Mouse (Mus musculus) lung, embryonic 16.5 days (tissue): ENCODE results near the gene Dmxl2. TPM values are rescaled to one million over a fixed set of nuclear protein-coding genes. Genes with fewer than 3 reads are reported as not detected.

Experiments
- ATAC-seq: fragments of 200-750 bp; cut with Nextera tagmentation; 2 replicates; pipeline ENCODE4 v1.8.0; 2017; ENCODE audit warnings: low read depth, mild to moderate bottlenecking, moderate library complexity
- H3K27ac ChIP-seq: fragments of 300-500 bp; sonication (generic); 2 replicates; pipeline ENCODE4 v1.5.1; 2014; ENCODE audit warnings: mild to moderate bottlenecking, control low read depth, low read length
- H3K27me3 ChIP-seq: fragments of 300-500 bp; sonication (generic); 2 replicates; pipeline ENCODE4 v1.6.1; 2014; ENCODE audit warnings: low read depth, low read length, mixed read lengths; ENCODE audit not compliant: control insufficient read depth, insufficient read depth
- H3K36me3 ChIP-seq: fragments of 300-500 bp; sonication (generic); 2 replicates; pipeline ENCODE4 v1.6.1; 2014; ENCODE audit warnings: low read length; ENCODE audit not compliant: control insufficient read depth, insufficient read depth
- H3K4me1 ChIP-seq: fragments of 300-500 bp; sonication (generic); replicated peaks from 2 replicates; pipeline ENCODE4 v1.6.1; 2014; ENCODE audit warnings: low read length, mixed read lengths; ENCODE audit not compliant: control insufficient read depth, insufficient read depth
- H3K4me2 ChIP-seq: fragments of 300-500 bp; sonication (generic); 2 replicates; pipeline ENCODE4 v1.6.1; 2014; ENCODE audit warnings: low read depth, low read length, control low read depth
- H3K4me3 ChIP-seq: fragments of 300-500 bp; sonication (generic); 2 replicates; pipeline ENCODE4 v1.5.1; 2014; ENCODE audit warnings: mild to moderate bottlenecking, low read length, control low read depth
- H3K9ac ChIP-seq: fragments of 300-500 bp; sonication (generic); 2 replicates; pipeline ENCODE4 v1.6.1; 2014; ENCODE audit warnings: low read length, control low read depth
- H3K9me3 ChIP-seq: fragments of 300-500 bp; sonication (generic); 2 replicates; pipeline ENCODE4 v1.6.1; 2016; ENCODE audit warnings: low read length; ENCODE audit not compliant: control insufficient read depth
- WGBS: fragments of 180-500 bp; shearing (Covaris S2); extraction: QIAGEN DNeasy Blood & Tissue Kit; methylation state at CpG from one replicate; pipeline ENCODE4 v1.1.7; 2014; 5-methylcytosine and 5-hydroxymethylcytosine counted together
- polyA plus RNA-seq: library from polyadenylated mRNA; unstranded; fragments of >200 nt; fragmentation: Nextera tagmentation; extraction: Ambion mirVana; gene quantifications from 2 replicates; pipeline ENCODE4 v1.2.1, GENCODE M21; 2015

Dmxl2 gene
- polyA plus RNA-seq, 1 experiment from 2014 or later: 2.2 TPM

GRCm38 (mm10) chr9:54483215-54483614 is 18.2 kb downstream of the Dmxl2 start:
- H3K4me3 ChIP-seq: no peak overlapping the region
- no peak overlapping the region for H3K4me2 ChIP-seq
- H3K27me3 ChIP-seq: no peaks in the 10 kb centered on the region
- no peak for ATAC-seq
- no peak overlapping the region for H3K27ac ChIP-seq
- H3K9ac ChIP-seq: no peak overlapping the region
- H3K9me3 ChIP-seq: no peaks in the 10 kb centered on the region
- WGBS: 59% methylated on average over 4 of the region's 4 CpGs
- no peaks in the 10 kb centered on the region for H3K36me3 ChIP-seq
- no peaks in the 10 kb centered on the region for H3K4me1 ChIP-seq

GRCm38 (mm10) chr9:54482763-54483162 is 18.7 kb downstream of the Dmxl2 start:
- no peaks in the 10 kb centered on the region for H3K4me1 ChIP-seq
- H3K36me3 ChIP-seq: no peaks in the 10 kb centered on the region
- H3K4me3 ChIP-seq: no peak overlapping the region
- H3K27ac ChIP-seq: no peak overlapping the region
- no peak overlapping the region for H3K4me2 ChIP-seq
- no peak overlapping the region for H3K9ac ChIP-seq
- ATAC-seq: no peak
- WGBS: 74% methylated on average over 4 of the region's 4 CpGs
- no peaks in the 10 kb centered on the region for H3K9me3 ChIP-seq
- H3K27me3 ChIP-seq: no peaks in the 10 kb centered on the region

GRCm38 (mm10) chr9:54479054-54479453 is 22.4 kb downstream of the Dmxl2 start:
- Histone ChIP-seq H3K27me3 (no peaks in the 10 kb centered on the region), H3K36me3 (no peaks in the 10 kb centered on the region), H3K9me3 (no peaks in the 10 kb centered on the region), H3K27ac (no peak overlapping the region), H3K4me2 (no peak overlapping the region), H3K4me1 (no peaks in the 10 kb centered on the region), H3K9ac (no peak overlapping the region), H3K4me3 (no peak overlapping the region)
- WGBS: 94% methylated on average over 1 of the region's 1 CpGs
- no peak for ATAC-seq

GRCm38 (mm10) chr9:54478117-54478516 is 23.3 kb downstream of the Dmxl2 start:
- H3K4me2 ChIP-seq: no peak overlapping the region
- ATAC-seq: no peak
- H3K4me1 ChIP-seq: no peaks in the 10 kb centered on the region
- no peak overlapping the region for H3K4me3 ChIP-seq
- 51% methylated on average over 3 of the region's 3 CpGs for WGBS
- no peaks in the 10 kb centered on the region for H3K27me3 ChIP-seq
- no peaks in the 10 kb centered on the region for H3K9me3 ChIP-seq
- no peaks in the 10 kb centered on the region for H3K36me3 ChIP-seq
- no peak overlapping the region for H3K9ac ChIP-seq
- H3K27ac ChIP-seq: no peak overlapping the region

- 83% methylated on average over 5 of the region's 5 CpGs for WGBS
- H3K27me3 ChIP-seq: no peaks in the 10 kb centered on the region
- ATAC-seq: no peak
- no peaks in the 10 kb centered on the region for H3K36me3 ChIP-seq
- H3K9me3 ChIP-seq: no peaks in the 10 kb centered on the region
- no peak overlapping the region for H3K27ac ChIP-seq
- no peak overlapping the region for H3K4me3 ChIP-seq
- no peaks in the 10 kb centered on the region for H3K4me1 ChIP-seq
- H3K9ac ChIP-seq: no peak overlapping the region
- H3K4me2 ChIP-seq: no peak overlapping the region
Observed at GRCm38 (mm10) chr9:54474546-54474945, 26.9 kb downstream of the Dmxl2 start.

- no peak for ATAC-seq
- 60% methylated on average over 4 of the region's 4 CpGs for WGBS
- Histone ChIP-seq H3K9me3 (no peaks in the 10 kb centered on the region), H3K4me1 (no peaks in the 10 kb centered on the region), H3K4me3 (no peak overlapping the region), H3K27me3 (no peaks in the 10 kb centered on the region), H3K36me3 (no peaks in the 10 kb centered on the region), H3K27ac (no peak overlapping the region), H3K4me2 (no peak overlapping the region), H3K9ac (no peak overlapping the region)
Observed at GRCm38 (mm10) chr9:54474031-54474430, 27.4 kb downstream of the Dmxl2 start.

GRCm38 (mm10) chr9:54472784-54473183 is 28.6 kb downstream of the Dmxl2 start:
- Histone ChIP-seq H3K4me1 (no peaks in the 10 kb centered on the region), H3K4me3 (no peak overlapping the region), H3K9me3 (no peaks in the 10 kb centered on the region), H3K27ac (no peak overlapping the region), H3K9ac (no peak overlapping the region), H3K4me2 (no peak overlapping the region), H3K27me3 (no peaks in the 10 kb centered on the region), H3K36me3 (no peaks in the 10 kb centered on the region)
- WGBS: 32% methylated on average over 3 of the region's 3 CpGs
- no peak for ATAC-seq

GRCm38 (mm10) chr9:54469339-54469738 is 32.1 kb downstream of the Dmxl2 start:
- H3K27me3 ChIP-seq: no peaks in the 10 kb centered on the region
- no peaks in the 10 kb centered on the region for H3K4me1 ChIP-seq
- no peaks in the 10 kb centered on the region for H3K36me3 ChIP-seq
- WGBS: 90% methylated on average over 2 of the region's 2 CpGs
- H3K9ac ChIP-seq: no peak overlapping the region
- H3K9me3 ChIP-seq: no peaks in the 10 kb centered on the region
- H3K27ac ChIP-seq: no peak overlapping the region
- H3K4me2 ChIP-seq: no peak overlapping the region
- H3K4me3 ChIP-seq: no peak overlapping the region
- no peak for ATAC-seq

- H3K4me1 ChIP-seq: no peaks in the 10 kb centered on the region
- no peak overlapping the region for H3K27ac ChIP-seq
- no peaks in the 10 kb centered on the region for H3K9me3 ChIP-seq
- H3K4me2 ChIP-seq: no peak overlapping the region
- no peak for ATAC-seq
- H3K27me3 ChIP-seq: no peaks in the 10 kb centered on the region
- WGBS: 69% methylated on average over 1 of the region's 1 CpGs
- H3K36me3 ChIP-seq: no peaks in the 10 kb centered on the region
- H3K4me3 ChIP-seq: no peak overlapping the region
- no peak overlapping the region for H3K9ac ChIP-seq
Observed at GRCm38 (mm10) chr9:54467433-54467933, 33.9 kb downstream of the Dmxl2 start.

- no peak overlapping the region for H3K9ac ChIP-seq
- no peak overlapping the region for H3K27ac ChIP-seq
- H3K4me3 ChIP-seq: no peak overlapping the region
- H3K9me3 ChIP-seq: no peaks in the 10 kb centered on the region
- WGBS: 80% methylated on average over 4 of the region's 4 CpGs
- H3K4me2 ChIP-seq: no peak overlapping the region
- H3K27me3 ChIP-seq: no peaks in the 10 kb centered on the region
- ATAC-seq: no peak
- H3K4me1 ChIP-seq: no peaks in the 10 kb centered on the region
- H3K36me3 ChIP-seq: no peaks in the 10 kb centered on the region
Observed at GRCm38 (mm10) chr9:54463483-54464054, 37.9 kb downstream of the Dmxl2 start.
